Mouse (Mus musculus): ENCODE measurements at regions not wholly inside any gene's neighbourhood (a gene's known extent, or its start where the extent isn't known, plus 50 kb on each side); places are given as distances from the start of the nearest gene placed in this dataset.

DNA sequence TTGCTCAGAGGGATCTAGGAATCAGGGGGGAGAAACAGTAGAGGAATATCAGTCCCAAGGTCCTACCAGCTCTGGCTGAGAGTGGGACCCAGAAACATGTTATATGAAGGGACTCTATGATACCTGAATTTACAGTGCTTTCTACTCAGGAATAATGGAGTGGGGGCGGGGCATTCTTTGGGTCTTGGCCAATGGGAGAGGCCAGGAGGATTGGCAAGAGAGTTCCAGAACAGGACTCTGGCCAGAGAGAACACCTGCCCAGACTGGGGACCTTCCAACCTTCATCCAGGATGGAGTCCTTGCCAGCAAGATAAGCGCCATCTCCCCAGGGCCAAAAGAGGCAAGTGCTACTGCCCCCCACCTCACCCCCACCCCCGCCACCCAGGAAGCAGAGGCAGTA lies 81.0 kb upstream of the Lhx5 start:
- 49% methylated on average over 3 of the region's 3 CpGs for WGBS (ENCODE audit: insufficient replicate concordance)

DNA sequence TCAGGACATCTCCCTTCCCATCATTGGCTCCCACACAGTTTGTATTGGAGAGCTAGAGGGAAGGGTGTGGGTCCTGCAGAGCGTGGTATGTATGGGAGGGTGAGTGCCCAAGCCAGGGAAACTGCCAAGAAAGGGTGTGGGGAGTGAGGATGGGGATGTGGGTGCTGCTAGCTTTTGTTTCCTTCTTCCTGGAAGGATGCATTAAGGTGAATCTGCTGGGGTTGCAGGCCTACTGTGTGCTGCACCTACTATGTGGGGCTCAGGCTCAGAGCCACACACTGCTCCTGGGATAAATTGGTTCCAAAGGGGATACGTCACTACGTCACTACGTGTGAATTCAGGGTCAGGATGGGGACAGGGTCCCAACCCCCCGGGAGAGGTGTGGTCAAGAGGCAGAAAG lies 79.7 kb upstream of the Lhx5 start:
- TF ChIP-seq EP300 (IDR thresholded peaks at IDR 0.05; ENCODE audit: low read depth) (no peak), CTCF (IDR thresholded peaks at IDR 0.05; ENCODE audit: low read depth) (no peak)
- 38% methylated on average over 5 of the region's 5 CpGs for WGBS (ENCODE audit: insufficient replicate concordance)

More for the DNA sequence above, 81.0 kb upstream of the Lhx5 start:
- Histone ChIP-seq H3K9me3 (ENCODE audit: control insufficient read depth, low read length) (no peaks in the 10 kb centered on the region), H3K27ac (no peak overlapping the region), H3K4me2 (ENCODE audit: low read depth) (no peak overlapping the region), H3K36me3 (replicated peaks; ENCODE audit: control insufficient read depth, insufficient read depth, low read depth) (no peaks in the 10 kb centered on the region), H3K9ac (replicated peaks) (no peak overlapping the region), H3K4me3 (ENCODE audit: insufficient read depth in 1 of 2, low read depth in 2 of 2, low read length in 2 of 2) (no peak overlapping the region), H3K4me1 (replicated peaks; ENCODE audit: control insufficient read depth in 2 of 2, insufficient read depth in 2 of 2, low read length in 1 of 2) (no peaks in the 10 kb centered on the region), H3K27me3 (ENCODE audit: control insufficient read depth, insufficient read depth, low read length) (no peaks in the 10 kb centered on the region)
- DNase-seq (ENCODE audit: low read depth in 3 of 3, low spot score in 3 of 3) (no peak), ATAC-seq (ENCODE audit: insufficient read depth) (no peak)
- TF ChIP-seq CTCF (IDR thresholded peaks at IDR 0.05; ENCODE audit: low read depth): no peak
- no peak for TF ChIP-seq EP300 (IDR thresholded peaks at IDR 0.05; ENCODE audit: low read depth)

DNA sequence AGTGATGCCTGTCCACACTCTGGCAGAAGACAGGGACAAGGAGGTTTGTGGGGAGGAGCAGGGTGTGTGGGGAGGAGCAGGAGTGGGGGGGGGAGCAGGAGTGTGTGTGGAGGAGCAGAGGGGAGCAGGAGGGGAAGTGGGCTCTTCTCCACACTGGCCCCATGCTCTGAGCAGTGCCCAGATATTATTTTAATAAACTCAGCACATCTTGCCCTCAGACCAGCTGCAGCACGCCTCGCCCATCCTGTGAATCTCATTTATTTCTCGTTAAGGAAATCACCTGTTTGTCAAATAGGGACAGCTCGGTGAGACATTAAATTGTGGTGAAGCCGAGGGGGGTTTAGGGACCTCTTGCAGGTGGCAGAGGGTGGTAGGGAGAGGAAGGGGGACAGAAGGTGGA lies 77.8 kb upstream of the Lhx5 start:
- Histone ChIP-seq H3K4me1 (replicated peaks; ENCODE audit: control insufficient read depth in 2 of 2, insufficient read depth in 2 of 2, low read length in 1 of 2) (no peaks in the 10 kb centered on the region), H3K4me3 (ENCODE audit: insufficient read depth in 1 of 2, low read depth in 2 of 2, low read length in 2 of 2) (no peak overlapping the region), H3K27ac (no peak overlapping the region), H3K9ac (replicated peaks) (no peak overlapping the region), H3K36me3 (replicated peaks; ENCODE audit: control insufficient read depth, insufficient read depth, low read depth) (no peaks in the 10 kb centered on the region), H3K9me3 (ENCODE audit: control insufficient read depth, low read length) (no peaks in the 10 kb centered on the region), H3K27me3 (ENCODE audit: control insufficient read depth, insufficient read depth, low read length) (no peaks in the 10 kb centered on the region; the same call in 1 of the 2 replicates), H3K4me2 (ENCODE audit: low read depth) (no peak overlapping the region)
- DNase-seq (ENCODE audit: low read depth in 3 of 3, low spot score in 3 of 3): no peak
- WGBS (ENCODE audit: insufficient replicate concordance): 50% methylated on average over 5 of the region's 5 CpGs
- no peak for TF ChIP-seq EP300 (IDR thresholded peaks at IDR 0.05; ENCODE audit: low read depth)
- no peak for TF ChIP-seq CTCF (IDR thresholded peaks at IDR 0.05; ENCODE audit: low read depth)
- ATAC-seq (ENCODE audit: insufficient read depth): no peak

More for the DNA sequence above, 79.7 kb upstream of the Lhx5 start:
- Histone ChIP-seq H3K9me3 (ENCODE audit: control insufficient read depth, low read length) (no peaks in the 10 kb centered on the region), H3K27ac (no peak overlapping the region), H3K27me3 (ENCODE audit: control insufficient read depth, insufficient read depth, low read length) (no peaks in the 10 kb centered on the region), H3K9ac (replicated peaks) (no peak overlapping the region), H3K4me1 (replicated peaks; ENCODE audit: control insufficient read depth in 2 of 2, insufficient read depth in 2 of 2, low read length in 1 of 2) (no peaks in the 10 kb centered on the region), H3K36me3 (replicated peaks; ENCODE audit: control insufficient read depth, insufficient read depth, low read depth) (no peaks in the 10 kb centered on the region), H3K4me2 (ENCODE audit: low read depth) (no peak overlapping the region), H3K4me3 (ENCODE audit: insufficient read depth in 1 of 2, low read depth in 2 of 2, low read length in 2 of 2) (no peak overlapping the region)
- ATAC-seq (ENCODE audit: insufficient read depth) (no peak), DNase-seq (ENCODE audit: low read depth in 3 of 3, low spot score in 3 of 3) (no peak)

GRCm38 (mm10) chr5:120356950-120357349 lies 74.5 kb upstream of the Lhx5 start:
- Histone ChIP-seq H3K36me3 (replicated peaks; ENCODE audit: control insufficient read depth, insufficient read depth, low read depth) (no peaks in the 10 kb centered on the region), H3K27me3 (ENCODE audit: control insufficient read depth, insufficient read depth, low read length) (no peaks in the 10 kb centered on the region; the same call in 1 of the 2 replicates), H3K4me2 (ENCODE audit: low read depth) (no peak overlapping the region), H3K27ac (no peak overlapping the region), H3K4me1 (replicated peaks; ENCODE audit: control insufficient read depth in 2 of 2, insufficient read depth in 2 of 2, low read length in 1 of 2) (no peaks in the 10 kb centered on the region), H3K9me3 (ENCODE audit: control insufficient read depth, low read length) (no peaks in the 10 kb centered on the region), H3K4me3 (ENCODE audit: insufficient read depth in 1 of 2, low read depth in 2 of 2, low read length in 2 of 2) (no peak overlapping the region), H3K9ac (replicated peaks) (no peak overlapping the region)
- DNase-seq (ENCODE audit: low read depth in 3 of 3, low spot score in 3 of 3): no peak
- 52% methylated on average over 4 of the region's 4 CpGs for WGBS (ENCODE audit: insufficient replicate concordance)
- no peak for ATAC-seq (ENCODE audit: insufficient read depth)
- TF ChIP-seq EP300 (IDR thresholded peaks at IDR 0.05; ENCODE audit: low read depth) (no peak), CTCF (IDR thresholded peaks at IDR 0.05; ENCODE audit: low read depth) (no peak)

DNA sequence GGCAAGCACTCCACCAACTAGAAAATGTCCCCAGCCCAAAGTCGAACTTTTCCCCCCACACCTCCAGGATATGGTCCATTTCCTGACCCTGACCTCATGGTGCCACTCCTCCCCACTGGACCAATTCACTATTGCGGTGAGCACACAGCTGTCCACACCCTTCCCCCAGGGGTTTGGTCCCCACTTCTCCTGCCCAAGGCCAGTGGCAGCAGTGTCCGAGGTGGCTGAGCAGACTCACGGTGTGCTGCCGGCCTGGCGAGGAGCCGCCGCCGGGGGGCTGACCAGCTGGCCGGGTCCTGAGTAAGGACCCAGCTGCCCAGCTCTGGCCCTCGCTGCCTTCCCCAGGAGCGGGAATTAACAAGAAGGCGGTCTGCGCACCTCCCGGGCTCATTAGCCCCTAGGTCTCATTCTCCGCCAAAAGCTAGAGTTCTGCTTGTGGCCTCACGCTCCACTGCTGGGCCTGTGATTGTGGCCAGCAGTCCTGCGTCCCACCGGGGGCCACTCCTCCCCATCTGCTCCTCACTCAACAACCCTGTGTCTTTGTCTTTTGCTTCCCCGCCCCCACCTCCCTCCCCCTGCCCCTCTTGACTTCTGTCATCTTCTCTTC lies 73.3 kb upstream of the Lhx5 start:
- Histone ChIP-seq H3K36me3 (replicated peaks; ENCODE audit: control insufficient read depth, insufficient read depth, low read depth) (no peaks in the 10 kb centered on the region), H3K9ac (replicated peaks) (no peak overlapping the region), H3K9me3 (ENCODE audit: control insufficient read depth, low read length) (no peaks in the 10 kb centered on the region), H3K4me3 (ENCODE audit: insufficient read depth in 1 of 2, low read depth in 2 of 2, low read length in 2 of 2) (no peak overlapping the region), H3K4me2 (ENCODE audit: low read depth) (no peak overlapping the region), H3K27me3 (ENCODE audit: control insufficient read depth, insufficient read depth, low read length) (no peaks in the 10 kb centered on the region; the same call in 1 of the 2 replicates), H3K4me1 (replicated peaks; ENCODE audit: control insufficient read depth in 2 of 2, insufficient read depth in 2 of 2, low read length in 1 of 2) (no peaks in the 10 kb centered on the region), H3K27ac (no peak overlapping the region)
- TF ChIP-seq EP300 (IDR thresholded peaks at IDR 0.05; ENCODE audit: low read depth): no peak
- TF ChIP-seq CTCF (IDR thresholded peaks at IDR 0.05; ENCODE audit: low read depth): no peak
- ATAC-seq (ENCODE audit: insufficient read depth) (no peak), DNase-seq (ENCODE audit: low read depth in 3 of 3, low spot score in 3 of 3) (no peak)
- 16% methylated on average over 20 of the region's 20 CpGs for WGBS (ENCODE audit: insufficient replicate concordance)
